Mouse (Mus musculus) hematopoietic multipotent progenitor cell, adult 10-12 weeks (in vitro differentiated cells): Measurements from ENCODE around the gene Dnajc24. TPM values are rescaled to one million over a fixed set of nuclear protein-coding genes. Genes with fewer than 3 reads are reported as not detected.

Source experiments
- polyA plus RNA-seq: library from polyadenylated mRNA; stranded (reverse); fragments of >175 nt; gene quantifications from 2 replicates; pipeline ENCODE4 v1.2.3, GENCODE M21; 2012; ENCODE audit warnings: low replicate concordance

Dnajc24 gene
- 16.7 and 25.3 TPM in 2 replicates for polyA plus RNA-seq

GRCm38 (mm10) chr2:106002835-106003739 is at the start of gene Dnajc24:
Gene Dnajc24, minus strand, starts transcription at chr2:106003549.

Other genes with a start within 250 kb of the Dnajc24 start
- 1.6 and 1.9 TPM in 2 replicates for gene Elp4, start 99.0 kb downstream of the Dnajc24 start, polyA plus RNA-seq
- gene Immp1l, start 98.9 kb downstream of the Dnajc24 start, polyA plus RNA-seq, result 3.8 TPM in 1 of 2 replicates, not detected in the other